Mouse (Mus musculus): ENCODE results near the gene Gm45753.
"Not testable (repeated sequence)": the region's sequence is repeated elsewhere in the genome, so short reads cannot be mapped to it uniquely, and the experiment has no call there.

Gm45753 gene

GRCm38 (mm10) chr8:45308366-45308765, at the start of gene Gm45753:
Gene Gm45753, minus strand, starts transcription at chr8:45308466.
- DNase-seq (ENCODE audit: extremely low spot score, low read depth, low spot score): no peak

GRCm38 (mm10) chr8:45355809-45356208, 47.5 kb upstream of the Gm45753 start:
- DNase-seq (ENCODE audit: extremely low spot score, low read depth, low spot score): no peak

- DNase-seq (ENCODE audit: extremely low spot score, low read depth, low spot score): peak; percentile 89
These were observed 36.8 kb upstream of the Gm45753 start for GRCm38 (mm10) chr8:45345031-45345430.

- DNase-seq (ENCODE audit: extremely low spot score, low read depth, low spot score): no peak
These were observed 36.0 kb upstream of the Gm45753 start for GRCm38 (mm10) chr8:45344298-45344697.

GRCm38 (mm10) chr8:45341630-45342628, 33.7 kb upstream of the Gm45753 start:
- no peak for DNase-seq (ENCODE audit: extremely low spot score, low read depth, low spot score)

GRCm38 (mm10) chr8:45333493-45333892, 25.2 kb upstream of the Gm45753 start:
- no peak for DNase-seq (ENCODE audit: extremely low spot score, low read depth, low spot score)

GRCm38 (mm10) chr8:45332685-45333409, 24.6 kb upstream of the Gm45753 start, which contains the start of gene Cyp4v3:
Gene Cyp4v3, minus strand, starts transcription at chr8:45333216.
- no peak for DNase-seq (ENCODE audit: extremely low spot score, low read depth, low spot score)

GRCm38 (mm10) chr8:45330856-45331255, 22.6 kb upstream of the Gm45753 start:
- no peak for DNase-seq (ENCODE audit: extremely low spot score, low read depth, low spot score)

- DNase-seq (ENCODE audit: extremely low spot score, low read depth, low spot score): no peak
These were observed 21.1 kb upstream of the Gm45753 start for GRCm38 (mm10) chr8:45329206-45329980.

- not testable (repeated sequence) for DNase-seq (ENCODE audit: extremely low spot score, low read depth, low spot score)
These were observed 18.8 kb upstream of the Gm45753 start for GRCm38 (mm10) chr8:45327076-45327475.

GRCm38 (mm10) chr8:45324151-45324550, 15.9 kb upstream of the Gm45753 start:
- no peak for DNase-seq (ENCODE audit: extremely low spot score, low read depth, low spot score)

- no peak for DNase-seq (ENCODE audit: extremely low spot score, low read depth, low spot score)
These were observed 13.1 kb upstream of the Gm45753 start for GRCm38 (mm10) chr8:45321365-45321764.

GRCm38 (mm10) chr8:45320930-45321329, 12.7 kb upstream of the Gm45753 start:
- DNase-seq (ENCODE audit: extremely low spot score, low read depth, low spot score): no peak

- no peak for DNase-seq (ENCODE audit: extremely low spot score, low read depth, low spot score)
These were observed 2.7 kb upstream of the Gm45753 start for GRCm38 (mm10) chr8:45310967-45311366.

- no peak for DNase-seq (ENCODE audit: extremely low spot score, low read depth, low spot score)
These were observed 2.8 kb downstream of the Gm45753 start for GRCm38 (mm10) chr8:45305479-45305878.

GRCm38 (mm10) chr8:45304354-45304753, 3.9 kb downstream of the Gm45753 start:
- no peak for DNase-seq (ENCODE audit: extremely low spot score, low read depth, low spot score)

- no peak for DNase-seq (ENCODE audit: extremely low spot score, low read depth, low spot score)
These were observed 5.9 kb downstream of the Gm45753 start for GRCm38 (mm10) chr8:45302390-45302789.

GRCm38 (mm10) chr8:45295276-45295675, 13.0 kb downstream of the Gm45753 start:
- DNase-seq (ENCODE audit: extremely low spot score, low read depth, low spot score): no peak

- DNase-seq (ENCODE audit: extremely low spot score, low read depth, low spot score): no peak
These were observed 13.6 kb downstream of the Gm45753 start, which contains the start of gene Klkb1 for GRCm38 (mm10) chr8:45294687-45295086. Gene Klkb1, minus strand, starts transcription at chr8:45294859.

GRCm38 (mm10) chr8:45291790-45292189, 16.5 kb downstream of the Gm45753 start:
- no peak for DNase-seq (ENCODE audit: extremely low spot score, low read depth, low spot score)

- DNase-seq (ENCODE audit: extremely low spot score, low read depth, low spot score): no peak
These were observed 26.6 kb downstream of the Gm45753 start for GRCm38 (mm10) chr8:45281630-45282029.
